Mouse (Mus musculus) cerebellum, adult 2 months (tissue): ENCODE measurements around the gene Ugt1a8. TPM values are rescaled to one million over a fixed set of nuclear protein-coding genes. Genes with fewer than 3 reads are reported as not detected.
A peak's percentile ranks its signal among the peaks of the same experiment; 100 is the strongest.
"Not testable (repeated sequence)": the region's sequence is repeated elsewhere in the genome, so short reads cannot be mapped to it uniquely, and the experiment has no call there.

Source experiments
- DNase-seq, 2 experiments: peaks; one replicate each; pipeline ENCODE4 v3.0.0; 2021
- H3K27ac ChIP-seq: fragments of 200-500 bp; 2 replicates; pipeline ENCODE4 v1.5.1; 2012; ENCODE audit warnings: low read length, control low read depth, inconsistent platforms; ENCODE audit not compliant: insufficient read depth
- H3K27me3 ChIP-seq: fragments of 200-500 bp; 2 replicates; pipeline ENCODE4 v1.6.1; 2012; ENCODE audit warnings: inconsistent platforms, mild to moderate bottlenecking, low read length, moderate library complexity; ENCODE audit not compliant: control insufficient read depth, insufficient read depth
- H3K4me1 ChIP-seq: fragments of 200-500 bp; 2 replicates; pipeline ENCODE4 v1.6.1; 2011; ENCODE audit warnings: low read length; ENCODE audit not compliant: control insufficient read depth, insufficient read depth
- H3K4me3 ChIP-seq: fragments of 200-500 bp; replicated peaks from 2 replicates; pipeline ENCODE3; 2011; ENCODE audit warnings: mild to moderate bottlenecking, low read depth, low read length, control low read depth; ENCODE audit not compliant: insufficient read depth
- CTCF ChIP-seq: fragments of 200-500 bp; IDR thresholded peaks from 2 replicates; pipeline ENCODE4 v1.5.1; 2011; ENCODE audit warnings: low read depth, mild to moderate bottlenecking, control low read depth, low read length, moderate library complexity, borderline replicate concordance; ENCODE audit not compliant: insufficient read depth
- POLR2A ChIP-seq: fragments of 200-500 bp; IDR thresholded peaks from 2 replicates; pipeline ENCODE4 v1.6.1; 2011; ENCODE audit warnings: low read length, control low read depth, borderline replicate concordance; ENCODE audit not compliant: insufficient read depth
- WGBS: fragments of 180-500 bp; shearing (Covaris S2); methylation state at CpG from one replicate; pipeline ENCODE4 v1.1.7; 2018; 5-methylcytosine and 5-hydroxymethylcytosine counted together
- polyA plus RNA-seq: library from polyadenylated mRNA; depleted of rRNA; stranded (reverse); fragments of >200 nt; gene quantifications from 2 replicates; pipeline ENCODE4 v1.2.3, GENCODE M21; 2012

Ugt1a8 gene
- polyA plus RNA-seq, 1 experiment: not detected

DNA sequence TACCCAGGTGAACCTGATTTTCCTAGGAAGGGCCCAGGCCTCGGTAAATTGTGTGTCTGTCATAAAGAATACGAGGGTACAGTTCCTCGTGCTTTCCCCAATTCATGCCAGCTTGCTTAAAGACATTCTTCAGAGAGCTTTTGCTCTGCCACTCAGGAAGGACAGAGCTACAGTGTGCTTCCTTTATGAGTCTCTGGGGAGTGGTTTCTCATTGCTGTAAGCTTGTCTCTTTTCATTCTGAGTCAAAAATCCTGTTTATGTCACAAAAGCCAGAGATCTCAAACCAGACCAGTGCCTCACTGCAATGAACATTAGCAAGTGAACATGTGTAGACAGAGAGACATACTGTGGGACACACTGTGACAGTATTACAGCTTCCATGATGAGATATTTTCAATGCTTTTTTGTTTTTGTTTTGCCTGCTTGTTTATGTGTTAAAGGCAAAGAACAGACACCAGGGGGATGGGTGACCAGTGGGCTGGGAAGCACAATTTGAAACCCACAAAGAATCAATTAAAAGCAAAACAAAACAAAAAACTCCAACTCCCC lies 46.4 kb downstream of the Ugt1a8 start:
- Histone ChIP-seq H3K4me3 (no peak overlapping the region), H3K4me1 (no peaks in the 10 kb centered on the region), H3K27me3 (no peaks in the 10 kb centered on the region), H3K27ac (no peak overlapping the region)
- WGBS: 60% methylated on average over 3 of the region's 3 CpGs
- DNase-seq: no peak
- TF ChIP-seq POLR2A (no peak), CTCF (no peak)

DNA sequence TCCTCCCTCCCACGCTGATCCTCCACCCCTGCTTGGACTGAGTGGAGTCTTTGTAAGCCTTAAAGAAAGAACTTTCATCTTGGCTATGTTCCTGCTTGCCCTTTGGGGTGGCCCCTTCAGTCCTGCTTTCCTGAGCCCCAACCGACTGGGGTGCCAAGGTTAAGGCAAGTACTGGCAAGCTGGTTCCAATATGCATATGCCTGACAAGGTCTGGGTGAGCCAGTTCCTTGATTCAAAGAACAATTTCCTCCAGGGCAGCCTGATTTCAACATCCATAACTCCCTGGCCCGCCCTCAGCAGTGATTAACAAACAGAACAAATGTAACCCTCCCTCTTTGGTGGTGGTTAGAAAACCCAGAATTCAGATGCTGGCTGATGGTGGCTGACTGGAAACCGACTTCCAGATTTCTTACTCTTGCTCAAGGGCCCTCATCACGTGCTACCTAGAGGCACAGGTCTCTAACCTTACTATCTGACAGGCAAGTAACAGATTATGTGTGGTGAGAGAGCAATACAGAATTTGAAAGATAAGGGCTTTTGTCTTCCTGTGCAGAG lies 46.9 kb downstream of the Ugt1a8 start, which contains the start of gene Ugt1a6a:
Ugt1a6a (plus strand) TSS at position 353 of the 555 bp plus-strand sequence.
- DNase-seq, H3K4me3 ChIP-seq, H3K27ac ChIP-seq, H3K4me1 ChIP-seq, H3K27me3 ChIP-seq: not testable (repeated sequence)
- 43% methylated on average over 5 of the region's 5 CpGs for WGBS

- WGBS: 79% methylated on average over 6 of the region's 6 CpGs
- H3K4me1 ChIP-seq, H3K27me3 ChIP-seq, DNase-seq, H3K27ac ChIP-seq, H3K4me3 ChIP-seq: not testable (repeated sequence)
Observed at GRCm38 (mm10) chr1:88135229-88135904, 47.8 kb downstream of the Ugt1a8 start.

- H3K4me1 ChIP-seq: no peaks in the 10 kb centered on the region
Observed at GRCm38 (mm10) chr1:88136646-88137045, 49.0 kb downstream of the Ugt1a8 start.

DNA sequence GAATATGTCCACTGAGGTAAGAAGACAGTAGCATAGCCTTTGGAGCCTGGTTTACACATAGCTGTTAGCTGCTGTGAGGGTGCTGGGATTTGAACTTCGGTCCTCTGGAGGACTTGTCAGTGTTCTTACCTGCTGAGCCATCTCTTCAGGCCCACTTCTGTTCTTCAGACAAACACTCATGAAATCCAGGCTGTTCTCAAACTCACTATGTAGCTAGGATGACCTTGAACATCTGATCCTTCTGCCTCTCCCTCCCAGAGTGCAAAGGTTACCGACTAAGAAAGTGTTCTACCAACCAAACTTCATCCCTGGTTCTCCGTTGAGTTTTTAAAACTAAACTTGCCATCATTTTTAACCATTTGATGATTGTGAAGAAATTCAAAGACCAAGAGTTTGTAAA lies 49.7 kb downstream of the Ugt1a8 start:
- Histone ChIP-seq H3K27me3 (no peaks in the 10 kb centered on the region), H3K4me1 (no peaks in the 10 kb centered on the region), H3K4me3 (no peak overlapping the region), H3K27ac (no peak overlapping the region)
- 86% methylated on average over 3 of the region's 3 CpGs for WGBS
- no peak for TF ChIP-seq POLR2A
- TF ChIP-seq CTCF: no peak
- DNase-seq: no peak

More at GRCm38 (mm10) chr1:88136646-88137045, 49.0 kb downstream of the Ugt1a8 start:
- Histone ChIP-seq H3K4me3 (no peak overlapping the region), H3K27me3 (no peaks in the 10 kb centered on the region), H3K27ac (no peak overlapping the region)
- DNase-seq: no peak
- no peak for TF ChIP-seq POLR2A
- no peak for TF ChIP-seq CTCF
- 56% methylated on average over 2 of the region's 2 CpGs for WGBS

DNA sequence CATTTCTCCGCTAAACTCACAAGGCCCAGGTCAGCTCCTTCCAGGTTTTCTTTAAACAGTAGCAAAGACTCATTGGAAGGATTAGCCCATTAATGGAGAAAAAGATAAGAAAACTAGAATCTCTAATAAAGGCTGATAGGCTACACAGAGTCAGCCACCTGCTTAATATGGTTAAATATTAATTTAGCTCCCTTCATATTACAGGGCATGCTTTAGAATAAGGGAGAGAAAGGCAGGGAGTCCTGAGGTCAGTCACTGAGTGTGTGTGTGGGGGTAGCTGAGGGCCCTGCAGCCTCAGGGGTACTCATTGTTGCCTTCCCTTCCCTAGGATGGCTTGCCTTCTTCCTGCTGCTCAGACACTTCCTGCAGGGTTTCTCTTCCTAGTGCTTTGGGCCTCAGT lies 50.5 kb downstream of the Ugt1a8 start:
- no peak overlapping the region for H3K27ac ChIP-seq
- WGBS: 95% methylated on average over 1 of the region's 1 CpGs
- H3K4me3 ChIP-seq: no peak overlapping the region
- no peaks in the 10 kb centered on the region for H3K27me3 ChIP-seq
- DNase-seq: no peak
- TF ChIP-seq POLR2A (no peak), CTCF (no peak)
- H3K4me1 ChIP-seq: no peaks in the 10 kb centered on the region

- H3K4me1 ChIP-seq, H3K27me3 ChIP-seq, H3K27ac ChIP-seq, DNase-seq, H3K4me3 ChIP-seq: not testable (repeated sequence)
- 56% methylated on average over 1 of the region's 1 CpGs for WGBS
Observed at GRCm38 (mm10) chr1:88140492-88140891, 52.9 kb downstream of the Ugt1a8 start.

GRCm38 (mm10) chr1:88143966-88144675 lies 56.5 kb downstream of the Ugt1a8 start:
- TF ChIP-seq CTCF: peak; percentile 60; the same call in 1 of the 2 replicates
- 3% methylated on average over 5 of the region's 5 CpGs for WGBS
- H3K27ac ChIP-seq, H3K27me3 ChIP-seq, H3K4me1 ChIP-seq, H3K4me3 ChIP-seq: not testable (repeated sequence)
- peak; percentile 23 to 50 for DNase-seq
